In genomic region chr10:89856286-89856685, GRCm38 (mm10) we compare ENCODE assay signal across 12 mouse cellular contexts. TPM values are rescaled to one million over a fixed set of nuclear protein-coding genes. Genes with fewer than 3 reads are reported as not detected.
DNase-seq lines count a peak whose midpoint lies in the region; ATAC-seq and TF ChIP-seq lines count a peak whose summit lies in the region.
"Had no signal": no experiment of that assay in that cellular context is flagged by ENCODE, and none has a peak within 500 bp of the region (broad histone marks: within the 10 kb centered on the region; RNA-seq: fewer than 3 reads in every experiment).

No protein-coding gene starts in this region.

- H3K4me1 ChIP-seq in hindbrain, postnatal 0 days (ENCODE audit: insufficient read depth, low read length) = no peaks in the 10 kb centered on the region
- H3K4me1 ChIP-seq in hindbrain, embryonic 10.5 days (replicated peaks) = no peaks in the 10 kb centered on the region
- H3K4me1 ChIP-seq: hindbrain, embryonic 15.5 days; midbrain, embryonic 12.5 days had no signal

- no peak for ATAC-seq in hindbrain, postnatal 0 days

- TF ChIP-seq CTCF in hindbrain, postnatal 0 days (IDR thresholded peaks at IDR 0.05; ENCODE audit: low read depth) = no peak

- H3K4me2 ChIP-seq in hindbrain, postnatal 0 days (ENCODE audit: low read depth, low read length) = no peak overlapping the region
- H3K4me2 ChIP-seq: hindbrain, embryonic 15.5 days; midbrain, embryonic 12.5 days had no signal

- H3K9ac ChIP-seq in hindbrain, postnatal 0 days (replicated peaks; ENCODE audit: low read length) = no peak overlapping the region
- H3K9ac ChIP-seq: hindbrain, embryonic 15.5 days; midbrain, embryonic 12.5 days had no signal

- 79% methylated on average over 7 of the region's 7 CpGs for WGBS in hindbrain, postnatal 0 days
- 93% methylated on average over 7 of the region's 7 CpGs for WGBS in hindbrain, embryonic 10.5 days

- no peak overlapping the region for H3K27ac ChIP-seq in hindbrain, postnatal 0 days
- H3K27ac ChIP-seq in hindbrain, embryonic 10.5 days = no peak overlapping the region
- H3K27ac ChIP-seq: hindbrain, embryonic 15.5 days; left cerebral cortex, adult 2 months; midbrain, embryonic 12.5 days had no signal

- no peaks in the 10 kb centered on the region for H3K36me3 ChIP-seq in hindbrain, postnatal 0 days (ENCODE audit: insufficient read depth, low read length)
- H3K36me3 ChIP-seq in hindbrain, embryonic 10.5 days = no peaks in the 10 kb centered on the region
- H3K36me3 ChIP-seq: hindbrain, embryonic 15.5 days; midbrain, embryonic 12.5 days had no signal

- H3K4me3 ChIP-seq in hindbrain, postnatal 0 days (ENCODE audit: low read length) = no peak overlapping the region
- no peak overlapping the region for H3K4me3 ChIP-seq in hindbrain, embryonic 10.5 days
- H3K4me3 ChIP-seq: erythroblast, embryonic 14.5 days; hindbrain, embryonic 15.5 days; left cerebral cortex, adult 2 months; midbrain, embryonic 12.5 days had no signal

- H3K27me3 ChIP-seq in hindbrain, postnatal 0 days (ENCODE audit: insufficient read depth, low read length) = no peaks in the 10 kb centered on the region
- H3K27me3 ChIP-seq in hindbrain, embryonic 10.5 days (ENCODE audit: insufficient read depth, poor library complexity, severe bottlenecking) = no peaks in the 10 kb centered on the region
- H3K27me3 ChIP-seq: hindbrain, embryonic 15.5 days; midbrain, embryonic 12.5 days had no signal

- H3K9me3 ChIP-seq in hindbrain, postnatal 0 days (ENCODE audit: low read length) = no peaks in the 10 kb centered on the region
- H3K9me3 ChIP-seq in hindbrain, embryonic 10.5 days = no peaks in the 10 kb centered on the region
- H3K9me3 ChIP-seq: hindbrain, embryonic 15.5 days; midbrain, embryonic 12.5 days had no signal

- peak; percentile 62 for DNase-seq in hindbrain, postnatal 0 days (ENCODE audit: low spot score)
- no peak for DNase-seq in hindbrain, embryonic 10.5 days (ENCODE audit: low spot score)
- peak; percentile 84 for DNase-seq in cerebellum, adult 9-10 months
- peak; percentile 71 for DNase-seq in layer of hippocampus, adult 9-11 months
- peak; percentile 10 for DNase-seq in skeletal muscle tissue, adult 2 months (ENCODE audit: low read depth, low spot score)
- DNase-seq in urinary bladder, adult 2 months (ENCODE audit: low spot score) = no peak
- no peak for DNase-seq in kidney, postnatal 14 days

RNA-seq across cellular contexts. Expression of gene Anks1b, which starts 17.0 kb away (rescaled TPM):
- total RNA-seq in hindbrain, postnatal 0 days (2014; rRNA removed) = 125 and 156 TPM in 2 replicates
- 98.9 and 104 TPM in 2 replicates for polyA plus RNA-seq in hindbrain, postnatal 0 days (2015; fragmentation: Nextera tagmentation; extraction: Ambion mirVana)
- 1.6 and 4.1 TPM in 2 replicates for polyA plus RNA-seq in hindbrain, embryonic 10.5 days (2016; fragmentation: Nextera tagmentation; extraction: Ambion mirVana)
- polyA plus RNA-seq in urinary bladder, adult 2 months (2012; rRNA removed) = 0.16 and 0.29 TPM in 2 replicates
- polyA plus RNA-seq: erythroblast, embryonic 14.5 days; liver, embryonic 16.5 days had no signal

Comparison
In these comparisons a context has a peak if more than half of its experiments do, and no peak if none do; other contexts are left out.
1. DNase-seq: peak in hindbrain, postnatal 0 days (single experiment), cerebellum, adult 9-10 months (single experiment), layer of hippocampus, adult 9-11 months (single experiment) and skeletal muscle tissue, adult 2 months (single experiment); none in hindbrain, embryonic 10.5 days (single experiment), urinary bladder, adult 2 months (single experiment) and kidney, postnatal 14 days (single experiment).
2. RNA of gene Anks1b, which starts 17.0 kb away (polyA plus RNA-seq): 98.9 to 104 TPM in hindbrain, postnatal 0 days; 1.6 to 4.1 TPM in hindbrain, embryonic 10.5 days and 0.16 to 0.29 TPM in urinary bladder, adult 2 months; every median in the first group is over 10 times any median in the second.